Mouse (Mus musculus) ES-E14 (cell line): ENCODE measurements around the gene Blm.

Source experiments
- CHD2 ChIP-seq: IDR thresholded peaks from 2 replicates; pipeline ENCODE4 v1.6.1; 2014; ENCODE audit warnings: mild to moderate bottlenecking, low read depth, low read length, inconsistent platforms
- HCFC1 ChIP-seq: IDR thresholded peaks from 2 replicates; pipeline ENCODE4 v1.6.1; 2012; ENCODE audit warnings: low read length, inconsistent platforms, borderline replicate concordance; ENCODE audit not compliant: insufficient read depth
- MAFK ChIP-seq: IDR thresholded peaks from 2 replicates; pipeline ENCODE4 v1.6.1; 2014; ENCODE audit warnings: mild to moderate bottlenecking, low read depth, low read length, inconsistent platforms; ENCODE audit not compliant: insufficient read depth
- ZC3H11A ChIP-seq: IDR thresholded peaks from 2 replicates; pipeline ENCODE4 v1.6.1; 2012; ENCODE audit warnings: low read depth, mild to moderate bottlenecking, inconsistent platforms, low read length, borderline replicate concordance
- ZNF384 ChIP-seq: IDR thresholded peaks from 2 replicates; pipeline ENCODE4 v1.6.1; 2012; ENCODE audit warnings: low read depth, low read length, inconsistent platforms

- TF ChIP-seq MAFK, result no peak
- TF ChIP-seq CHD2, result no peak
- no peak for TF ChIP-seq HCFC1
- no peak for TF ChIP-seq ZNF384
- TF ChIP-seq ZC3H11A, result no peak
Observed at GRCm38 (mm10) chr7:80480097-80480496, 54.8 kb downstream of the Blm start.
